Mouse (Mus musculus) heart, embryonic 12.5 days (tissue): ENCODE measurements around the gene Lrp6. TPM values are rescaled to one million over a fixed set of nuclear protein-coding genes. Genes with fewer than 3 reads are reported as not detected.
A peak's percentile ranks its signal among the peaks of the same experiment; 100 is the strongest.

Experiments used
- ATAC-seq: fragments of 200-750 bp; cut with Nextera tagmentation; 2 replicates; pipeline ENCODE4 v1.8.0; 2017; ENCODE audit warnings: moderate TSS enrichment, moderate library complexity; ENCODE audit not compliant: insufficient number of reproducible peaks, low FRiP score
- H3K27ac ChIP-seq: fragments of 300-500 bp; sonication (generic); 2 replicates; pipeline ENCODE4 v1.5.1; 2016; ENCODE audit warnings: mild to moderate bottlenecking, moderate library complexity; ENCODE audit not compliant: poor library complexity, severe bottlenecking
- H3K27me3 ChIP-seq: fragments of 300-500 bp; sonication (generic); replicated peaks from 2 replicates; pipeline ENCODE4 v1.6.1; 2016; ENCODE audit warnings: mild to moderate bottlenecking, moderate library complexity
- H3K36me3 ChIP-seq: fragments of 300-500 bp; sonication (generic); 2 replicates; pipeline ENCODE4 v1.6.1; 2016; ENCODE audit warnings: mild to moderate bottlenecking, moderate library complexity
- H3K4me1 ChIP-seq: fragments of 300-500 bp; sonication (generic); replicated peaks from 2 replicates; pipeline ENCODE4 v1.6.1; 2016; ENCODE audit warnings: mild to moderate bottlenecking
- H3K4me2 ChIP-seq: fragments of 300-500 bp; sonication (generic); 2 replicates; pipeline ENCODE4 v1.6.1; 2016; ENCODE audit warnings: mild to moderate bottlenecking, moderate library complexity
- H3K4me3 ChIP-seq: fragments of 300-500 bp; sonication (generic); 2 replicates; pipeline ENCODE4 v1.5.1; 2016; ENCODE audit warnings: mild to moderate bottlenecking
- H3K9ac ChIP-seq: fragments of 300-500 bp; sonication (generic); 2 replicates; pipeline ENCODE4 v1.6.1; 2016; ENCODE audit warnings: mild to moderate bottlenecking, moderate library complexity
- H3K9me3 ChIP-seq: fragments of 300-500 bp; sonication (generic); replicated peaks from 2 replicates; pipeline ENCODE4 v1.6.1; 2016; ENCODE audit warnings: mild to moderate bottlenecking, moderate library complexity
- WGBS: fragments of 180-500 bp; shearing (Covaris S2); methylation state at CpG from one replicate; pipeline ENCODE4 v1.1.7; 2016; 5-methylcytosine and 5-hydroxymethylcytosine counted together
- polyA plus RNA-seq: library from polyadenylated mRNA; unstranded; fragments of >200 nt; fragmentation: Nextera tagmentation; extraction: Ambion mirVana; gene quantifications from 2 replicates; pipeline ENCODE4 v1.2.1, GENCODE M21; 2016

The Lrp6 gene
- polyA plus RNA-seq, 1 experiment from 2014 or later = 22.3 TPM

- H3K9me3 ChIP-seq = no peaks in the 10 kb centered on the region
- WGBS = 55% methylated on average over 7 of the region's 7 CpGs
- H3K9ac ChIP-seq = no peak overlapping the region
- no peak overlapping the region for H3K4me2 ChIP-seq
- H3K36me3 ChIP-seq = no peaks in the 10 kb centered on the region
- no peak overlapping the region for H3K27ac ChIP-seq
- H3K4me1 ChIP-seq = no peaks in the 10 kb centered on the region; the same call in 1 of the 2 replicates
- no peak for ATAC-seq
- H3K4me3 ChIP-seq = no peak overlapping the region
- no peaks in the 10 kb centered on the region for H3K27me3 ChIP-seq
Measured at GRCm38 (mm10) chr6:134601130-134601529, 34.4 kb upstream of the Lrp6 start.

GRCm38 (mm10) chr6:134599239-134599638, 32.5 kb upstream of the Lrp6 start:
- Histone ChIP-seq H3K27me3 (no peaks in the 10 kb centered on the region), H3K4me2 (no peak overlapping the region), H3K9me3 (no peaks in the 10 kb centered on the region), H3K4me1 (no peaks in the 10 kb centered on the region; the same call in 1 of the 2 replicates), H3K36me3 (no peaks in the 10 kb centered on the region), H3K27ac (no peak overlapping the region), H3K4me3 (no peak overlapping the region), H3K9ac (no peak overlapping the region)
- 48% methylated on average over 1 of the region's 1 CpGs for WGBS
- no peak for ATAC-seq

GRCm38 (mm10) chr6:134597651-134598229, 31.0 kb upstream of the Lrp6 start:
- Histone ChIP-seq H3K9me3 (no peaks in the 10 kb centered on the region), H3K4me1 (no peaks in the 10 kb centered on the region; the same call in 1 of the 2 replicates), H3K36me3 (no peaks in the 10 kb centered on the region), H3K4me3 (no peak overlapping the region), H3K9ac (no peak overlapping the region), H3K27ac (no peak overlapping the region), H3K4me2 (no peak overlapping the region), H3K27me3 (no peaks in the 10 kb centered on the region)
- WGBS = 76% methylated on average over 6 of the region's 6 CpGs
- ATAC-seq = no peak

- no peaks in the 10 kb centered on the region; the same call in 1 of the 2 replicates for H3K4me1 ChIP-seq
- no peak overlapping the region; the same call in 1 of the 2 replicates for H3K4me2 ChIP-seq
- H3K27ac ChIP-seq = no peak overlapping the region
- peak; percentile 83 for ATAC-seq
- H3K9me3 ChIP-seq = no peaks in the 10 kb centered on the region
- no peak overlapping the region for H3K9ac ChIP-seq
- H3K27me3 ChIP-seq = no peaks in the 10 kb centered on the region
- no peak overlapping the region for H3K4me3 ChIP-seq
- no peaks in the 10 kb centered on the region for H3K36me3 ChIP-seq
- 69% methylated on average over 20 of the region's 21 CpGs for WGBS
Measured at GRCm38 (mm10) chr6:134594569-134595442, 28.0 kb upstream of the Lrp6 start.

- H3K36me3 ChIP-seq = no peaks in the 10 kb centered on the region
- WGBS = 71% methylated on average over 2 of the region's 2 CpGs
- no peak overlapping the region for H3K27ac ChIP-seq
- H3K9me3 ChIP-seq = no peaks in the 10 kb centered on the region
- no peak overlapping the region for H3K9ac ChIP-seq
- no peak overlapping the region for H3K4me3 ChIP-seq
- no peaks in the 10 kb centered on the region for H3K27me3 ChIP-seq
- no peak overlapping the region for H3K4me2 ChIP-seq
- H3K4me1 ChIP-seq = no peaks in the 10 kb centered on the region; the same call in 1 of the 2 replicates
- no peak for ATAC-seq
Measured at GRCm38 (mm10) chr6:134591614-134592013, 24.8 kb upstream of the Lrp6 start.

GRCm38 (mm10) chr6:134586241-134586640, 19.5 kb upstream of the Lrp6 start:
- H3K36me3 ChIP-seq = no peaks in the 10 kb centered on the region
- H3K9ac ChIP-seq = no peak overlapping the region
- 75% methylated on average over 5 of the region's 5 CpGs for WGBS
- no peaks in the 10 kb centered on the region for H3K9me3 ChIP-seq
- no peak overlapping the region for H3K4me3 ChIP-seq
- H3K27ac ChIP-seq = no peak overlapping the region
- no peak for ATAC-seq
- no peaks in the 10 kb centered on the region for H3K27me3 ChIP-seq
- H3K4me2 ChIP-seq = no peak overlapping the region
- no peaks in the 10 kb centered on the region for H3K4me1 ChIP-seq

- Histone ChIP-seq H3K4me3 (no peak overlapping the region), H3K27ac (no peak overlapping the region), H3K4me1 (no peaks in the 10 kb centered on the region), H3K9ac (no peak overlapping the region), H3K36me3 (no peaks in the 10 kb centered on the region), H3K27me3 (no peaks in the 10 kb centered on the region), H3K9me3 (no peaks in the 10 kb centered on the region), H3K4me2 (no peak overlapping the region)
- WGBS = 85% methylated on average over 2 of the region's 2 CpGs
- no peak for ATAC-seq
Measured at GRCm38 (mm10) chr6:134584616-134585015, 17.9 kb upstream of the Lrp6 start.

- H3K27ac ChIP-seq = no peak overlapping the region
- no peaks in the 10 kb centered on the region for H3K9me3 ChIP-seq
- ATAC-seq = no peak
- no peaks in the 10 kb centered on the region for H3K4me1 ChIP-seq
- no peak overlapping the region for H3K9ac ChIP-seq
- H3K4me2 ChIP-seq = no peak overlapping the region
- H3K27me3 ChIP-seq = no peaks in the 10 kb centered on the region
- H3K36me3 ChIP-seq = no peaks in the 10 kb centered on the region
- 83% methylated on average over 5 of the region's 5 CpGs for WGBS
- no peak overlapping the region for H3K4me3 ChIP-seq
Measured at GRCm38 (mm10) chr6:134582110-134582509, 15.3 kb upstream of the Lrp6 start.

- 87% methylated on average over 4 of the region's 4 CpGs for WGBS
- no peak overlapping the region for H3K4me3 ChIP-seq
- no peak overlapping the region for H3K9ac ChIP-seq
- H3K36me3 ChIP-seq = no peaks in the 10 kb centered on the region
- peaks cover 12% of the 10 kb centered on the region for H3K4me1 ChIP-seq
- H3K27ac ChIP-seq = no peak overlapping the region
- H3K4me2 ChIP-seq = no peak overlapping the region
- no peak for ATAC-seq
- no peaks in the 10 kb centered on the region for H3K9me3 ChIP-seq
- no peaks in the 10 kb centered on the region for H3K27me3 ChIP-seq
Measured at GRCm38 (mm10) chr6:134579506-134579905, 12.7 kb upstream of the Lrp6 start.

GRCm38 (mm10) chr6:134578039-134578438, 11.3 kb upstream of the Lrp6 start:
- H3K27ac ChIP-seq = no peak overlapping the region
- ATAC-seq = no peak
- no peaks in the 10 kb centered on the region for H3K9me3 ChIP-seq
- H3K36me3 ChIP-seq = no peaks in the 10 kb centered on the region
- peaks cover 15% of the 10 kb centered on the region for H3K4me1 ChIP-seq
- H3K4me2 ChIP-seq = no peak overlapping the region
- WGBS = 64% methylated on average over 6 of the region's 6 CpGs
- no peaks in the 10 kb centered on the region for H3K27me3 ChIP-seq
- H3K4me3 ChIP-seq = no peak overlapping the region
- H3K9ac ChIP-seq = no peak overlapping the region

- H3K4me3 ChIP-seq = no peak overlapping the region
- H3K9ac ChIP-seq = no peak overlapping the region
- H3K27me3 ChIP-seq = no peaks in the 10 kb centered on the region
- H3K4me1 ChIP-seq = peaks cover 15% of the 10 kb centered on the region
- H3K36me3 ChIP-seq = no peaks in the 10 kb centered on the region
- no peak overlapping the region for H3K27ac ChIP-seq
- H3K4me2 ChIP-seq = no peak overlapping the region
- WGBS = 56% methylated on average over 3 of the region's 3 CpGs
- peaks cover 7% of the 10 kb centered on the region; the same call in 1 of the 2 replicates for H3K9me3 ChIP-seq
- ATAC-seq = no peak
Measured at GRCm38 (mm10) chr6:134575288-134575741, 8.6 kb upstream of the Lrp6 start.
